Mouse (Mus musculus): Measurements from ENCODE around the gene Ahdc1. TPM values are rescaled to one million over a fixed set of nuclear protein-coding genes. Genes with fewer than 3 reads are reported as not detected.

Ahdc1 gene
- polyA plus RNA-seq, 1 experiment from 2014 or later, result 10.5 TPM

DNA sequence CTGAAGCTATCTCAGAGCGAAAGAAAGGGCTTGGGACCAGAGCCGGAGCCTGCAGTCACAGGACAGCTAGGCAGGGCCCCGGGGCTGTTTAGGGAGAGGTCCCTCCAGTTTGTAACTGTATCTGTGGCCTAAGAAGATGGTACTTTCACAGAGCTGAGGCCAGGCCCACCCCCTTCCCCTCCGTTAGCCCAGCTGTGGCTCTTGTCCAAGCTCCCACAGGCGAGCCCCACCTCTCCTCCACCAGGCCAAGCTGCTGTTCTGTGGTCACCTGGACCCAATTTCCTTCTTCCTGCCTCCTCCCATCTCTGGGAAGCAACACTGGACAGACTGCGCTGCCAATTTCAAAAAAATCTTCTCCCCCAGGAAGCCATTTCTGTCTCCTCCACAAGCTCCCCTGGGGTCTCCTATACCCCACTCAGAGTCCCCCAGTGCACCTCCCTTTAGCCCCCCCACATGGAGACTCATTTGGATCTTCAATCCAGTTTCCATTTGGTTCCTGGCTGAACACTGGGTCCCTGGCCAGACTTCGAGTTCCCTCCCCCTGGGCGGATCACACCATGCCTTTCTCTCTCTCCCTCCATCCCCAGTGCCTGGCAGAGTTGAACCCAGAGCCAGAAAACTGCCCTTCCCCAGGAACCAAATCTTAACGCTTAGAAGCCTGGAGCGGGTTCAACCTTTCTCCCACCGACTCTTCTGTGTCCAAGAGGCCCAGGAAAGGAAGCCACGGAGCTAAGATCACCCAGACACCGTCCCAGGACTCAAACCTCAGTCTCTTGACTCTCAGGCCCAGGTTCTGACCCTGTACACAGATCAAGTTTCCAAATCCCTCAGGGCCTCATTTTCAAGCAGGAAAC is 97.6 kb downstream of the Ahdc1 start:
- 79% methylated on average over 13 of the region's 13 CpGs for WGBS
- Histone ChIP-seq H3K4me3 (no peak overlapping the region), H3K27ac (no peak overlapping the region), H3K27me3 (replicated peaks) (no peaks in the 10 kb centered on the region), H3K4me2 (replicated peaks) (no peak overlapping the region), H3K9me3 (no peaks in the 10 kb centered on the region), H3K4me1 (0 out of 2 replicates have a peak, but pooled peaks cover 3% of the 10 kb centered on the region), H3K36me3 (no peaks in the 10 kb centered on the region), H3K9ac (no peak overlapping the region)
- ATAC-seq (ENCODE audit: low FRiP score, low read depth), result no peak

DNA sequence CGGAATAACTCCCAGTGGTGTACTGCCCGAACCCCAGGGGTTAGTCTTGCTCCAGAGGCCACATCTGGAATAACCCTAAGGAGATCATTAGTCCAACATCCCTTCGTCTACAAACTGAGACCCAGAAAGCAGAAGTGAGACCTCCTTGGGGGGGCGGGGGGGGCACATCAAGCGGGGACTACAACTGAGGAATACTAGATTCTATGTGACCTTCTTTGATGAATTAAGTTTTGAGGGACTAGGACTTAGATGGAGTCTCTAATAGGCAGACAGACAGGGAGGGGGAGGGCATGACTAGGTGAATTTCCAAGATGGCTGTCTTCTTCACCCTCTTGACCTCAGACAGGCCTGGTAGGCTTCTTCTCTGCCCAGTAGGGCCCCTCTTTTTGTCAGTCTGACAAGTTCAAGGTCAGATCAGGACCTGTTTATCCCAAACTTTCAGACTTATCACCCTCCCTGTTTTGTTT is 98.3 kb downstream of the Ahdc1 start:
- Histone ChIP-seq H3K4me3 (no peak overlapping the region), H3K4me2 (replicated peaks) (no peak overlapping the region), H3K27me3 (replicated peaks) (no peaks in the 10 kb centered on the region), H3K9ac (no peak overlapping the region), H3K4me1 (no peaks in the 10 kb centered on the region), H3K27ac (no peak overlapping the region), H3K36me3 (no peaks in the 10 kb centered on the region), H3K9me3 (no peaks in the 10 kb centered on the region)
- no peak for ATAC-seq (ENCODE audit: low FRiP score, low read depth)
- 77% methylated on average over 5 of the region's 5 CpGs for WGBS

DNA sequence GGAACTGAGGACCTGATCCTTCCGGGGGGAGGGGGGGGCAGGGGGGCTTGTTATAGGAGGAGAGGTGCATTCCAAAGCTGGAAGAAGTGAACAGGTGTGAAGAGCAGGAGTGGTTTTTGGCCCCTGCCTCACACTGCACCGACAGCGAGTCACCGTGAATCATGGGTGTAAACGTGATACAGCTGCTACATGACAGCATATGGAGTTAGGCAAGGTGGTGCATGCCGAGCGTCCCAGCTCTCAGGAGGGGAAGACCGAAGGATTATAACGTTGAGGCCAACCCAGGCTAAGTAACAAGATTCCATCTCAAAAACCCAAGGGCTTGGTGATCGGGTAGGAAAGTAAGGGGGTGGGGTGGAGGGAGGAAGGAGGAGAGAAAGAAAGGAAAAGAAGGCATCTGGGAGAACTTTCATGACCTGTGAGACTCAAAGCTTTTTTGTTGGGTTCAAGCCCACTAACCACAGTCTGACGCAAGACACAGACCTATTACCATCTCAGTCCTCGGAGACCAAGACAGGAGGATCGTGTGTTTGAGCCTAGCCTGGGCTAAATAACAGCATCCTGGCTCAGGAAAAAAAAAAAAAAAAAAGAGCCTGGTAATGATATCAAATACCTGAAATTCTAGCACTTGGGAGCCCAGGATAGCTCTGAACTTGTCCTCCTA is 101.2 kb downstream of the Ahdc1 start:
- 70% methylated on average over 13 of the region's 13 CpGs for WGBS
- no peak overlapping the region for H3K4me2 ChIP-seq (replicated peaks)
- no peaks in the 10 kb centered on the region for H3K9me3 ChIP-seq

DNA sequence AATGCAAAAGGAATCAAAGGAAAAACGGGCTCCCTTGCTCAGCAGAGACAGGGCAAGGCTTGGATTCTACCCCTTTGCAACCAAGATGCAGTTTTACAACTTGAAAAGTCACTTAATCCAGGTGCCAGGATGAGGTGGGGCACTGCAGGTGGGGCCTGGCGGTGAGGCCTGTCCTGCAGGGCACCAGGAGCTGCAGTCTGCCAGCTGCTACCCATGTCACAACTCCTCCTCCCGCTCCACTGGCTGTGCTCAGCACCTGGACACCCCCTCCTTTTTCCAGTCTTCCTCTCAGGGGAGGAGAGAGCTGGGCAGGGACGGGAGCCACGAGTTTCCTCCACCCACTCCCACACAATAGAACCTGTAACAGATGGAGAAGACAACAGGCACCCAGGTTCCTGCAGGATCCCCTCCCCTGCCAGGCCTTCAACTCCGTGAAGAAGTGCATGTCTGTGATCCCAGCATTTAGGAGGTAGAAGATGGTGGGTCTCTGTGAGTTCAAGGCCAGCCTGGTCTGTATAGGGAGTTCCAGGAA is 102.4 kb downstream of the Ahdc1 start:
- H3K27ac ChIP-seq, result no peak overlapping the region
- no peak for ATAC-seq (ENCODE audit: low FRiP score, low read depth)
- H3K4me2 ChIP-seq (replicated peaks), result no peak overlapping the region
- H3K4me3 ChIP-seq, result no peak overlapping the region
- no peak overlapping the region for H3K9ac ChIP-seq
- H3K36me3 ChIP-seq, result no peaks in the 10 kb centered on the region
- WGBS, result 58% methylated on average over 6 of the region's 6 CpGs
- H3K27me3 ChIP-seq (replicated peaks), result no peaks in the 10 kb centered on the region
- no peaks in the 10 kb centered on the region for H3K9me3 ChIP-seq
- peaks cover 16% of the 10 kb centered on the region for H3K4me1 ChIP-seq

More for the DNA sequence above, 101.2 kb downstream of the Ahdc1 start:
- Histone ChIP-seq H3K9ac (no peak overlapping the region), H3K27ac (no peak overlapping the region), H3K4me3 (no peak overlapping the region), H3K4me1 (peaks cover 8% of the 10 kb centered on the region), H3K36me3 (no peaks in the 10 kb centered on the region), H3K27me3 (replicated peaks) (no peaks in the 10 kb centered on the region)
- ATAC-seq (ENCODE audit: low FRiP score, low read depth), result no peak

DNA sequence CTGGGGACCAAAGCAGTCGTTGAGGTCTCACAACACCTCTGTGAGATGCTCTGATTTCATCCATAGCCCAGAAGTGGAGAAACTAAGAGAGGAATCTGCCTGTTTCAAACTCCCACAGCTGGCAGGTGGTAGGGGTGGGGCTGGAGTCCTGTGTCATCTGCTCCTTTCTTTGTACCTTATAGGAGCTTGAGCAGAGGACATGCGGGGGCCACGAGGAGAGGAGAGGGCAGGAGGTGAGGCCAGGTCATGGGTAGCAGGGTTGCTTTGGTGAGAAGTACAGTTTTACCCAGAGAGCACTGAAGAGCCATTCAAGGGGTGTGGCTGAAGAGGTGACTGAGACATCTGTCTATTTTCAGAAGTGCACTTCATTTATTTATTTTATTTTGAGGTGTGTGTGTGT is 103.7 kb downstream of the Ahdc1 start:
- H3K4me2 ChIP-seq (replicated peaks), result no peak overlapping the region
- WGBS, result 81% methylated on average over 3 of the region's 3 CpGs
- H3K9me3 ChIP-seq, result no peaks in the 10 kb centered on the region
- no peak overlapping the region for H3K9ac ChIP-seq
- peaks cover 16% of the 10 kb centered on the region for H3K4me1 ChIP-seq
- no peak for ATAC-seq (ENCODE audit: low FRiP score, low read depth)
- H3K4me3 ChIP-seq, result no peak overlapping the region
- no peak overlapping the region for H3K27ac ChIP-seq
- H3K27me3 ChIP-seq (replicated peaks), result no peaks in the 10 kb centered on the region
- no peaks in the 10 kb centered on the region for H3K36me3 ChIP-seq

DNA sequence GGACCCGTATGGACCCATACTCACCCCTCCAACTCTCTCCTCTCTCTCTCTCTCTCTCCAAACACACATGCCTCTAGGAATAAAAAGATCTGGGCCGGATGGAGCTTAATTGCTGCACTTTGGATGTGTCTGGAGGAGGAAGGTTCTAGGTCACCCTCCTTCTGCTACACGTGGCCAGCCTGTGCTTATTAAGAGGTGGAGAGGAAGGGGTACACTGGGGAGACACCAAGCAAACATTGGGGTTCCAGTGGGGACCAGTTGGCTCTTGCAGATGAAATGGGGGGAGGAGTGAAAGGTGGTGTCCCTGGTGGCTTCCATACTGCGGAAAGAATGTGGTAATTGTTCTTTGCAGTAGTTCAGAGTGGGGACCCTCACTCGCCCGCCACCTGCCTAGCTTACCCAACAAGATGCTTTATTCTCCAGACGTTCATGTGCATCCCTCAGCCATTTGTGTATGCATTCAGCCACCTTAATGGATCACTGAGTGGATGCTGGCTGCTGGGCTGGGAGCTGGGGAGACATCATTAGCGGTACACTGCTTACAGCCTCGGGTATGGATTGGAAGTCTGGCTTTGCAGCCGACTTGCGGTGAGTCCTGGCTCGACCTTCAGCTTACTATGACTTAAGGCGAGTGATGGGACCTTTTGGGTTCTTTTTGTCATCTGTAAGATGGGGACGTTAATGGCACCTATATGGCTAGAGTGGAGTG is 104.8 kb downstream of the Ahdc1 start:
- Histone ChIP-seq H3K4me3 (no peak overlapping the region), H3K27ac (no peak overlapping the region), H3K27me3 (replicated peaks) (no peaks in the 10 kb centered on the region), H3K4me1 (peaks cover 19% of the 10 kb centered on the region), H3K9me3 (no peaks in the 10 kb centered on the region), H3K9ac (no peak overlapping the region), H3K36me3 (no peaks in the 10 kb centered on the region), H3K4me2 (replicated peaks) (no peak overlapping the region)
- whole genome bisulfite sequencing, result 69% methylated on average over 14 of the region's 14 CpGs
- ATAC-seq (ENCODE audit: low FRiP score, low read depth), result no peak

DNA sequence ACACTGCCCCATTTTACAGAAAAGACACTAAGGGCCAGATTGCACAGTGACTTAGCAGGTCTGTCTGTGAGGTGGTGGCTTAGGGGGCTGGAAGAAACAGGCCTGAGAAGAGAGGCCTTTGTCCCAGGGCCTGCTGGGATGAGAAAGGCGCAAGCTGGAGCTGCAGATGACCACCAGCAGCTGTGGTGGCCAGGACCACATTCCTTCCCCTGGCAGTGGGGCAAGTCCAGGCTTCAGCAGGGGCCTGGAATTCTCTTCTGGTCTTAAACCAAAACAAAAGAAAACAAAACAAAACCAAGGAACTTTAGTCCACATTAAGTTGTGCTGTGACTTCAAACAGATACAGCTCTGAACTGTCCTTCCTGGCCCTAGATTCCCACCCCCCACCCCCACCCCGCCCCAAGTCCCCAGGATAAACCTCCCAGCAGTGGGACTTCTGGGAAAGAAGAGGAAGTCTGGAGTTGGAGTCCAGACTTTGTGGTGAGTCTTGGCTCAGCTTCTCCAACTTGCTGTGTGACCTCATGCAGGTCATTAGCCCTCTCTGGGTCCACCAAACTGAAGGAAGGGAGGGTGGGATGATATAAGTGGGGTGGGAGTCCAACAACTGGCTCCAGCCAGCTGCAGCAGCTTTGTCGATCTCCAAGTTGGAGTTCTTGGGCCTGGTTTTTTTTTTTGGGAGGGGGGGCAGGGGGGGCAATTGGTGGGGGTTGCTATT is 105.9 kb downstream of the Ahdc1 start:
- no peak overlapping the region for H3K4me3 ChIP-seq
- ATAC-seq (ENCODE audit: low FRiP score, low read depth), result no peak
- H3K4me1 ChIP-seq, result peaks cover 23% of the 10 kb centered on the region
- H3K36me3 ChIP-seq, result no peaks in the 10 kb centered on the region
- H3K9ac ChIP-seq, result no peak overlapping the region
- peak overlapping the region; percentile 27; the same call in 1 of the 2 replicates for H3K4me2 ChIP-seq (replicated peaks)
- 70% methylated on average over 3 of the region's 3 CpGs for WGBS
- no peaks in the 10 kb centered on the region for H3K27me3 ChIP-seq (replicated peaks)
- H3K9me3 ChIP-seq, result no peaks in the 10 kb centered on the region
- 0 out of 2 replicates have a peak overlapping the region, but pooled peaks have one; percentile 46 for H3K27ac ChIP-seq

DNA sequence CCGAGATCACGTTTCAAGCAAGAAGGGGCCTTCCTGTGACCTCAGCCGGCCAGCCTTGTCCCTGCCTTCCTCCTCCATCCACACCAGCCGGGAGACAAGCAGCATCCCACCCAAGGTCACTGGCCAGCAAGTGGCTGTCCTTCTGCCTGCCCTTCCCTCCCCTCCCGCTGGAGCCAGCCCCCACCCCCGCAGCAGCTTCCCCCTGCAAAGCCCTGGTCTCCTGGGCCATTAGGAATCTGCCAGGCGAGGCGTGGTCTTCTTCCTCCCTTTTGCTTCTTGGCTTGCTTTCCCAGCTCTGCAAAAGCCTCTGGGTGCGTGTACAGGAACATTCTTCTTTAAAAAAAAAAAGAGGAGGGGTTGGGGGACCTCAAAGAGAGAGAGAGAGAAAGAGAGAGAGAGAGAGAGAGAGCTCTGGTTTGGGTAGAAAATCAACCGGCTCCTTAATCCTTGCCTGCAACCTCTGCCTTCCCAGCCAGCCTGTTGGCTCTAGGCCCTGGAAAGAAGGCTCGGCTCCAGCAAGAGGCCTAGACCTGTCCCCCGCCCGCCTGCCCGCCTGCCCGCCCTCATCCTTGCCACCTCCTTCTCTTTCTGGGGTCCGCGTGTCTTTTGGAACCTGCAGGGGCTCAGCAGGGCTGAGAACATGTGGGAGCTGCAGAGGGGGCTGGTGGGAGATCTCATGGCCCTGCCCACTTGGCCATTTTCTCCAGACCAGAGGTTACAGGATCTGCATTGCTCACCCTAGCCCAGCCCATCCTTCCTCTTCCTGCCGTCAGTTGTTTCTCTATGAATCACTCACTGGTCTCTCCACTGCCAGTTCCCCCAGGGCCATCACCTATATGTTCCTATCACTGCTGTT is 106.7 kb downstream of the Ahdc1 start:
- WGBS, result 35% methylated on average over 18 of the region's 18 CpGs
- Histone ChIP-seq H3K9ac (0 out of 2 replicates have a peak overlapping the region, but pooled peaks have one; percentile 26), H3K27ac (peak overlapping the region; percentile 62), H3K9me3 (no peaks in the 10 kb centered on the region), H3K4me2 (replicated peaks) (peak overlapping the region; percentile 27), H3K4me1 (peaks cover 23% of the 10 kb centered on the region), H3K27me3 (replicated peaks) (no peaks in the 10 kb centered on the region), H3K36me3 (no peaks in the 10 kb centered on the region), H3K4me3 (no peak overlapping the region)
- ATAC-seq (ENCODE audit: low FRiP score, low read depth), result no peak

DNA sequence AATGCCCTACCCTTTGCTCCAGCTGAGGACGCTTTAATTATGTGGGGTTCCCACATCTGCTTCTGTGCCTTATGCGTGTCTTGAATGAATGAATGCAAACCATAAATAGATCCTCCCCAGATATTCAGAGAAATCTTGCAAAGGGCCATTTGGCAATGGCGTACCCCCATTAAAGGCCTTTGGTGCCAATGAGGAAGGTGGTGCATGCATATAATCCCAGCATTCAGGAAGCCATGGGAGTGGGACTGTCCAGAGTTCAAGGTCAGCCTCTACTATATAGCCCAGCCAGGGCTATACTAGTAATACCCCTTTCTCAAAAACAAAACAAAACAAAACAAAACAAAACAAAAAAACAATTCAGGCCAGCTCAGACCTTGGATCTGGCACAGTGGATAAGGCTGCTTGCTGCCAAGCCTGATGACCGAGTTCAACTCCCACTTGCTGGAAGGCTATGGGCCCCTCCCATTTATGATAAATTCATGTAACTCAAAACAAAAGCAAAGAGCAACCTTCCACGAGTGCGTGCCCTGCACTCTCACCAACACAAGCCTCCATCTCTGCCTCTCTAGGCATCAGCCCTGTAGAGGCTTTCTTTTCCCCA is 107.8 kb downstream of the Ahdc1 start:
- H3K36me3 ChIP-seq, result no peaks in the 10 kb centered on the region
- no peak for ATAC-seq (ENCODE audit: low FRiP score, low read depth)
- no peak overlapping the region for H3K27ac ChIP-seq
- no peak overlapping the region for H3K4me2 ChIP-seq (replicated peaks)
- no peak overlapping the region for H3K9ac ChIP-seq
- WGBS, result 90% methylated on average over 6 of the region's 6 CpGs
- H3K27me3 ChIP-seq (replicated peaks), result no peaks in the 10 kb centered on the region
- H3K9me3 ChIP-seq, result no peaks in the 10 kb centered on the region
- no peak overlapping the region for H3K4me3 ChIP-seq
- peaks cover 23% of the 10 kb centered on the region for H3K4me1 ChIP-seq

DNA sequence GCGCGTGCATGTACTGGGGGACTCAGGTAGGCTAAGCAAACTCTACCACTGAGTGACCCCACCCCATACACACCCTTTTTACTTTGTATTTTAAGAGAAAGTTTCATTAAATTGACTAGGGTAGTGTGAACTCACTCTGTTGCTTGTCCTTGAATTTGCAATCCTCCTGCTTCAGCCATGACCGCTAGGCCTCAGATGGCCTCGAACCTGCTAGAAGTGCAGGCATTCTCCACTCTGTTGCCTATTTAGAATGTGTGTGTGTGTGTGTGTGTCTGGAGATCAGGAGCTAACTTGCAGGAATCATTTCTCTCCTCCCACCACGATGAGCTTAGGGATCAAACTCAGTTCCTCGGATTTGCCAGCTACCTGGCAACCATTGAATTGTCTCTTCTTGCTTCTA is 108.5 kb downstream of the Ahdc1 start:
- peaks cover 23% of the 10 kb centered on the region for H3K4me1 ChIP-seq
- H3K4me2 ChIP-seq (replicated peaks), result no peak overlapping the region
- H3K9me3 ChIP-seq, result no peaks in the 10 kb centered on the region
- ATAC-seq (ENCODE audit: low FRiP score, low read depth), result no peak
- no peak overlapping the region for H3K27ac ChIP-seq
- H3K9ac ChIP-seq, result no peak overlapping the region
- H3K4me3 ChIP-seq, result no peak overlapping the region
- no peaks in the 10 kb centered on the region for H3K36me3 ChIP-seq
- 89% methylated on average over 6 of the region's 6 CpGs for WGBS
- H3K27me3 ChIP-seq (replicated peaks), result no peaks in the 10 kb centered on the region

Measured in neural tube, embryonic 12.5 days (tissue).